In genomic region chrX:136820250-136820649, GRCm38 (mm10) we compare ENCODE assay signal across 9 mouse cellular contexts. TPM values are rescaled to one million over a fixed set of nuclear protein-coding genes. Genes with fewer than 3 reads are reported as not detected.
DNase-seq lines count a peak whose midpoint lies in the region; ATAC-seq and TF ChIP-seq lines count a peak whose summit lies in the region.
"Had no signal": no experiment of that assay in that cellular context is flagged by ENCODE, and none has a peak within 500 bp of the region (broad histone marks: within the 10 kb centered on the region; RNA-seq: fewer than 3 reads in every experiment).

No protein-coding gene starts in this region.

- peaks cover 32% of the 10 kb centered on the region for H3K27me3 ChIP-seq in kidney, embryonic 15.5 days
- no peaks in the 10 kb centered on the region for H3K27me3 ChIP-seq in limb, embryonic 14.5 days (ENCODE audit: control insufficient read depth, insufficient read depth, low read length)
- H3K27me3 ChIP-seq in neural tube, embryonic 11.5 days (ENCODE audit: control insufficient read depth, insufficient read depth, low read length), result no peaks in the 10 kb centered on the region
- no peaks in the 10 kb centered on the region for H3K27me3 ChIP-seq in stomach, postnatal 0 days (ENCODE audit: control insufficient read depth, insufficient read depth, low read length)
- H3K27me3 ChIP-seq: embryonic facial prominence, embryonic 12.5 days had no signal

- no peak overlapping the region for H3K4me2 ChIP-seq in kidney, embryonic 15.5 days
- no peak overlapping the region for H3K4me2 ChIP-seq in limb, embryonic 14.5 days (replicated peaks; ENCODE audit: low read depth, low read length, severe bottlenecking)
- no peak overlapping the region for H3K4me2 ChIP-seq in neural tube, embryonic 11.5 days (ENCODE audit: low read depth)
- H3K4me2 ChIP-seq in stomach, postnatal 0 days (replicated peaks; ENCODE audit: low read depth), result no peak overlapping the region
- H3K4me2 ChIP-seq: embryonic facial prominence, embryonic 12.5 days had no signal

- H3K36me3 ChIP-seq in kidney, embryonic 15.5 days, result no peaks in the 10 kb centered on the region
- no peaks in the 10 kb centered on the region for H3K36me3 ChIP-seq in limb, embryonic 14.5 days (ENCODE audit: control insufficient read depth, insufficient read depth, low read length)
- H3K36me3 ChIP-seq in neural tube, embryonic 11.5 days (ENCODE audit: control insufficient read depth, insufficient read depth, low read length), result no peaks in the 10 kb centered on the region
- H3K36me3 ChIP-seq in stomach, postnatal 0 days (ENCODE audit: control insufficient read depth, insufficient read depth, low read length), result no peaks in the 10 kb centered on the region
- H3K36me3 ChIP-seq: embryonic facial prominence, embryonic 12.5 days had no signal

- H3K9me3 ChIP-seq in kidney, embryonic 15.5 days (replicated peaks), result no peaks in the 10 kb centered on the region
- H3K9me3 ChIP-seq in limb, embryonic 14.5 days (ENCODE audit: control insufficient read depth, low read length), result no peaks in the 10 kb centered on the region
- no peaks in the 10 kb centered on the region for H3K9me3 ChIP-seq in neural tube, embryonic 11.5 days (ENCODE audit: control insufficient read depth, low read length)
- H3K9me3 ChIP-seq in stomach, postnatal 0 days (ENCODE audit: control insufficient read depth, low read length), result no peaks in the 10 kb centered on the region
- H3K9me3 ChIP-seq: embryonic facial prominence, embryonic 12.5 days had no signal

- peak; percentile 12 for DNase-seq in 3134 (ENCODE audit: extremely low read depth, insufficient read length, low spot score)
- peak; percentile 13 for DNase-seq in WW6 (ENCODE audit: low read depth, low spot score)
- DNase-seq in cerebellum, postnatal 36 days, result peak; percentile 66 to 73
- DNase-seq in gastrocnemius, adult 2 months, result peak; percentile 72
- DNase-seq in limb, embryonic 14.5 days (ENCODE audit: low spot score), result peak; percentile 81
- peak; percentile 77 for DNase-seq in neural tube, embryonic 11.5 days (ENCODE audit: low spot score)
- DNase-seq in stomach, postnatal 0 days (ENCODE audit: low spot score), result peak; percentile 70

- H3K9ac ChIP-seq in kidney, embryonic 15.5 days, result no peak overlapping the region
- no peak overlapping the region for H3K9ac ChIP-seq in limb, embryonic 14.5 days (ENCODE audit: low read depth, low read length, severe bottlenecking)
- no peak overlapping the region for H3K9ac ChIP-seq in neural tube, embryonic 11.5 days (ENCODE audit: low read length)
- H3K9ac ChIP-seq in stomach, postnatal 0 days (ENCODE audit: low read length), result no peak overlapping the region
- H3K9ac ChIP-seq: embryonic facial prominence, embryonic 12.5 days had no signal

- H3K4me3 ChIP-seq in gastrocnemius, adult 2 months, result no peak overlapping the region
- no peak overlapping the region for H3K4me3 ChIP-seq in kidney, embryonic 15.5 days (replicated peaks)
- no peak overlapping the region for H3K4me3 ChIP-seq in limb, embryonic 14.5 days (replicated peaks; ENCODE audit: low read length)
- H3K4me3 ChIP-seq in neural tube, embryonic 11.5 days (ENCODE audit: low read depth, low read length), result no peak overlapping the region
- no peak overlapping the region for H3K4me3 ChIP-seq in stomach, postnatal 0 days (ENCODE audit: low read depth, low read length)
- H3K4me3 ChIP-seq: embryonic facial prominence, embryonic 12.5 days had no signal

- H3K4me1 ChIP-seq in kidney, embryonic 15.5 days, result no peaks in the 10 kb centered on the region
- no peaks in the 10 kb centered on the region for H3K4me1 ChIP-seq in limb, embryonic 14.5 days (ENCODE audit: control insufficient read depth, insufficient read depth, low read length)
- no peaks in the 10 kb centered on the region for H3K4me1 ChIP-seq in neural tube, embryonic 11.5 days (ENCODE audit: control insufficient read depth, insufficient read depth, low read length)
- H3K4me1 ChIP-seq in stomach, postnatal 0 days (replicated peaks; ENCODE audit: control insufficient read depth, insufficient read depth), result no peaks in the 10 kb centered on the region
- H3K4me1 ChIP-seq: embryonic facial prominence, embryonic 12.5 days had no signal

- intact Hi-C loops in gastrocnemius, adult 2 months (cut with DNase I), result loop anchor here (5.0 kb wide), 2 partner anchors 78 to 198 kb away; partner anchors contain the start of gene Morf4l2

- TF ChIP-seq CTCF in gastrocnemius, adult 2 months (IDR thresholded peaks at IDR 0.05), result peak; percentile 76
- peak; percentile 86 for TF ChIP-seq CTCF in stomach, postnatal 0 days (IDR thresholded peaks at IDR 0.05; ENCODE audit: low read depth)

- peak overlapping the region; percentile 43 for H3K27ac ChIP-seq in gastrocnemius, adult 2 months
- no peak overlapping the region for H3K27ac ChIP-seq in kidney, embryonic 15.5 days
- no peak overlapping the region for H3K27ac ChIP-seq in limb, embryonic 14.5 days (replicated peaks; ENCODE audit: low read depth, low read length)
- no peak overlapping the region for H3K27ac ChIP-seq in neural tube, embryonic 11.5 days (ENCODE audit: low read depth, low read length)
- no peak overlapping the region for H3K27ac ChIP-seq in stomach, postnatal 0 days (replicated peaks)
- H3K27ac ChIP-seq: embryonic facial prominence, embryonic 12.5 days had no signal

- no peak for TF ChIP-seq EP300 in stomach, postnatal 0 days (optimal IDR thresholded peaks at IDR 0.05)

- ATAC-seq in kidney, embryonic 15.5 days (replicated peaks; ENCODE audit: low FRiP score), result peak; percentile 58; the same call in 1 of the 2 replicates
- ATAC-seq in limb, embryonic 14.5 days (ENCODE audit: low FRiP score, low read depth), result no peak
- ATAC-seq in neural tube, embryonic 11.5 days (ENCODE audit: insufficient read depth, low FRiP score, low TSS enrichment), result peak; percentile 67; the same call in 1 of the 2 replicates
- ATAC-seq in stomach, postnatal 0 days (ENCODE audit: low FRiP score, low TSS enrichment), result no peak

- WGBS in kidney, embryonic 15.5 days, result 12% methylated on average over 1 of the region's 1 CpGs
- WGBS in limb, embryonic 14.5 days, result 14% methylated on average over 1 of the region's 1 CpGs
- WGBS in neural tube, embryonic 11.5 days, result 19% methylated on average over 1 of the region's 1 CpGs
- 0% methylated on average over 1 of the region's 1 CpGs for WGBS in stomach, postnatal 0 days

- TF ChIP-seq POLR2A in limb, embryonic 14.5 days (IDR thresholded peaks at IDR 0.05; ENCODE audit: borderline replicate concordance, extremely low read depth, insufficient read depth, insufficient read length), result no peak

RNA-seq across cellular contexts. Expression of gene Plp1, which starts 2.2 kb away (rescaled TPM):
- total RNA-seq in gastrocnemius, adult 2 months (2021), result 1 to 10 TPM; 2.3 to 3.1 TPM
- 3.4 and 4.7 TPM in 2 replicates for polyA plus RNA-seq in kidney, embryonic 15.5 days (2015; fragmentation: Nextera tagmentation; extraction: Ambion mirVana)
- polyA plus RNA-seq in limb, embryonic 14.5 days (2012; rRNA removed), result 16.1 and 16.9 TPM in 2 replicates
- polyA plus RNA-seq in limb, embryonic 14.5 days (2014; fragmentation: Nextera tagmentation; extraction: Ambion mirVana), result 5.8 and 6.2 TPM in 2 replicates
- polyA plus RNA-seq in neural tube, embryonic 11.5 days (2014; fragmentation: Nextera tagmentation; extraction: Ambion mirVana), result 28.7 and 38.6 TPM in 2 replicates
- polyA plus RNA-seq in stomach, postnatal 0 days (2015; fragmentation: Nextera tagmentation; extraction: Ambion mirVana), result 4.5 TPM in 2 replicates

RNA-seq across cellular contexts. Expression of gene Glra4, which starts 40.3 kb away (rescaled TPM):
- total RNA-seq in gastrocnemius, adult 2 months (2021), result not detected
- polyA plus RNA-seq in kidney, embryonic 15.5 days (2015; fragmentation: Nextera tagmentation; extraction: Ambion mirVana), result 0.09 TPM in 1 of 2 replicates, not detected in the other
- polyA plus RNA-seq in limb, embryonic 14.5 days (2012; rRNA removed), result not detected in 2 replicates
- 0.19 TPM in 1 of 2 replicates, not detected in the other for polyA plus RNA-seq in limb, embryonic 14.5 days (2014; fragmentation: Nextera tagmentation; extraction: Ambion mirVana)
- not detected in 2 replicates for polyA plus RNA-seq in neural tube, embryonic 11.5 days (2014; fragmentation: Nextera tagmentation; extraction: Ambion mirVana)
- polyA plus RNA-seq in stomach, postnatal 0 days (2015; fragmentation: Nextera tagmentation; extraction: Ambion mirVana), result not detected in 2 replicates
- polyA plus RNA-seq: embryonic facial prominence, embryonic 12.5 days had no signal

RNA-seq across cellular contexts. Expression of gene Rab9b, which starts 48.3 kb away (rescaled TPM):
- under 1 TPM in 1 of 2 experiments, not detected in 1; 0.05 TPM for total RNA-seq in gastrocnemius, adult 2 months (2021)
- 0.19 and 0.25 TPM in 2 replicates for polyA plus RNA-seq in kidney, embryonic 15.5 days (2015; fragmentation: Nextera tagmentation; extraction: Ambion mirVana)
- 0.09 and 0.16 TPM in 2 replicates for polyA plus RNA-seq in limb, embryonic 14.5 days (2012; rRNA removed)
- 0.23 and 0.44 TPM in 2 replicates for polyA plus RNA-seq in limb, embryonic 14.5 days (2014; fragmentation: Nextera tagmentation; extraction: Ambion mirVana)
- polyA plus RNA-seq in neural tube, embryonic 11.5 days (2014; fragmentation: Nextera tagmentation; extraction: Ambion mirVana), result 5.8 and 5.9 TPM in 2 replicates
- 0.29 and 0.30 TPM in 2 replicates for polyA plus RNA-seq in stomach, postnatal 0 days (2015; fragmentation: Nextera tagmentation; extraction: Ambion mirVana)

Comparison
In these comparisons a context has a peak if more than half of its experiments do, and no peak if none do; other contexts are left out.
1. DNase-seq: peak in every context shown above with its lines; median percentile 81 in limb, embryonic 14.5 days; 77 in neural tube, embryonic 11.5 days; 72 in gastrocnemius, adult 2 months; 70 in stomach, postnatal 0 days; 70 in cerebellum, postnatal 36 days; 13 in WW6; 12 in 3134.
2. ATAC-seq: peak in kidney, embryonic 15.5 days (single experiment) and neural tube, embryonic 11.5 days (single experiment); none in limb, embryonic 14.5 days (single experiment) and stomach, postnatal 0 days (single experiment).